Mouse (Mus musculus) gonadal fat pad, adult 2 months (tissue): ENCODE measurements around the gene C2cd4b. TPM values are rescaled to one million over a fixed set of nuclear protein-coding genes. Genes with fewer than 3 reads are reported as not detected.

Experiments
- DNase-seq: peaks from one replicate; pipeline ENCODE4 v3.0.0-alpha.2; 2012; ENCODE audit warnings: low read depth
- polyA plus RNA-seq: library from polyadenylated mRNA; depleted of rRNA; stranded (reverse); fragments of >200 nt; gene quantifications from 2 replicates; pipeline ENCODE4 v1.2.3, GENCODE M21; 2012; rRNA removed

The C2cd4b gene
- polyA plus RNA-seq, 1 experiment, result 0.26 TPM

GRCm38 (mm10) chr9:67771293-67771692, 12.1 kb downstream of the C2cd4b start:
- no peak for DNase-seq

GRCm38 (mm10) chr9:67774201-67774600, 15.0 kb downstream of the C2cd4b start:
- DNase-seq, result no peak

DNA sequence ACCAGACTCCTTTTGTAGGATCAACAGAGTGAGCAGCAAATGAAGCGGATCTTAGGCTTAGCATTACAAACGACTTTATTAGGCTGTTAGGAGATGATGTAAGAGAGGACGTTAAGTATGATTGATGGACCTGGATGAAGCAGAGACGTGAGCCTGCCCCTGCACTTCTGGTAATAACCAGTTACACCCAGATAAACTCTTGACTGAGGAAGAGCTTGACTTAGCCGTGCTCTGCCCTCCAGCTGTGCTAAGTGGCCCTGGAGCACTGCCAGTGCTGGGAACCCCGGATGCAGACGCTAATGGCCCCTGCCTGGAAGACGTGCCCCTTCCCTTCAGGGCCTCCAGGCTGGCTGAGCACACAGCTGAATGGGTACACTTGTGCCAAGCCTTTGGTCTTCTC, 19.3 kb downstream of the C2cd4b start:
- DNase-seq, result no peak

GRCm38 (mm10) chr9:67782786-67783185, 23.5 kb downstream of the C2cd4b start:
- no peak for DNase-seq

GRCm38 (mm10) chr9:67783464-67783863, 24.2 kb downstream of the C2cd4b start:
- no peak for DNase-seq

- DNase-seq, result no peak
These were observed 24.7 kb downstream of the C2cd4b start for GRCm38 (mm10) chr9:67783925-67784324.

DNA sequence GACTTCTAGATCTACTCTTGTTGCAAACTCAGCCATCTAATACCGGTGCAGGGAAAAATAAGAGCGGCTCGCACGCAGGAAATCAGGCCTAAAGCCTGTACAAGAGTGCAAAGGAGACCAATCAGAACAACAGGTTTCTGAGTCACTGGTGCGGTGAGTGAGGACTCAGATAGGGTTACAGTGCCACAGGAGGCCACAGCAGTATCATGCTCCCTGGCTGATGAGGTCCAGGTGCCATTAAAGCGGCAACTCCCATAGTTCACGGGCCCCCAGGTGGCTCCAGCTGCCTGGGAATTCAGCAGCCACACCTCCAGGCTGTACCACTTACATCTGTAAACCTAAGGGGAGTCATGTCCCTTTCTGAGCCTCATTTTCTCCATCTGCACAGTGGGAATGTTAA, 27.1 kb downstream of the C2cd4b start:
- no peak for DNase-seq

- no peak for DNase-seq
These were observed 28.4 kb downstream of the C2cd4b start for GRCm38 (mm10) chr9:67787671-67788070.

DNA sequence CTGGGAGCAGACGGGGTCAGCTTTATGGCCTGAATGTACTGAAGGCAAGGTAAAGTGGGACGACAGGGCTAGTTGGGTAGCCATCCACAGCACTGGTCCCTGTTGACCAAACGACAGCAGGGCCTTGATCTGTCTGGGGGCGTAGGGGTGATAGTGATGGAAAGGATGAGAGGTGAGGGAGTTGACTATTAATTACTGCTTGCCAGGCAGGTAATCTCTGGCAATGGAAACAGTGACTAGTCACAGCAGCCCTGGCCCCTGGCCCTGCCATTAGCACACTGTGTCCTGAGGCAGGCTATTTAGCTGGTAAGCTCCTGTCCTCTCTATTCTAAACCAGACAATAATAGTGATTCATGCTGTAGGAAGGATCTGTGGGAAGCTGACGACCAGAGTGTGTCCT, 33.2 kb downstream of the C2cd4b start:
- no peak for DNase-seq

DNA sequence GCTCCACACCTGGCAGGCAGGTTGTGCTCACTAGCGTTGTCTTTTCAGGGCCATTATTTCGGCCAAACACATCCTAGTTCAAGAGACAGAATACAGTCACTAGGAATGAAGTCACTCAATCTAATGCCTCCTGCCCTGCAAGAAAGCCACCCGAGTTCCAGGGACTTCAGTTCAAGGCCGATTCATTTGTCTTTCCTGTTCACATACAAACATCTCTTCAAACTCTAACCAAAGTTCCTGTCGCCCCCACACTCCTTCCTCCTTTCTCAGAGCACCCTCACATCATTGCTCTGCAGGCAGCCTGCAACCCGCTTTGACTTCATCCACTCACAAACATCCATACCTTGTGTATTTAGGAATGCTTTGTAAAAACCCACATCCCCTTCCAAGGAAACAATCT, 34.3 kb downstream of the C2cd4b start:
- no peak for DNase-seq

DNA sequence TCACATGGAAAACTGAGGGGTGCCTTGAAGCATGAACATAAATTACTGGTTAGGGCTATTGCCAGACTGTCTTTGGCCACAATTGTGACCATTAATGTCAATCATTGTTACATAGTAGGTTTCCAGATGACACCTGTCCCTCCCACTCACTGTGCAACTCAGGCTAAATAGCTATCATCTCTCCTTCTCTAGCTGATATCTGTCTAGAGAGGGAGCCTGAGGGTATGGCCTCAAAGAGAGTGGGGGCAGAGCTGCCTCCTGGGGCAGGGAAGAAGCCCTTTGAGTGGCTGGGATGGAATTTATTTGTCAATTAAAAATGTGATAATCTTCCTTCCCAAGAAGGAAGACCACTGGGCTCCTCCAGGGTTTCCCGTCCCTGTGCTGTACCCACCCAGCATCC, 35.0 kb downstream of the C2cd4b start:
- no peak for DNase-seq

GRCm38 (mm10) chr9:67794668-67795067, 35.4 kb downstream of the C2cd4b start:
- no peak for DNase-seq

- no peak for DNase-seq
These were observed 36.0 kb downstream of the C2cd4b start for GRCm38 (mm10) chr9:67795205-67795675.

DNA sequence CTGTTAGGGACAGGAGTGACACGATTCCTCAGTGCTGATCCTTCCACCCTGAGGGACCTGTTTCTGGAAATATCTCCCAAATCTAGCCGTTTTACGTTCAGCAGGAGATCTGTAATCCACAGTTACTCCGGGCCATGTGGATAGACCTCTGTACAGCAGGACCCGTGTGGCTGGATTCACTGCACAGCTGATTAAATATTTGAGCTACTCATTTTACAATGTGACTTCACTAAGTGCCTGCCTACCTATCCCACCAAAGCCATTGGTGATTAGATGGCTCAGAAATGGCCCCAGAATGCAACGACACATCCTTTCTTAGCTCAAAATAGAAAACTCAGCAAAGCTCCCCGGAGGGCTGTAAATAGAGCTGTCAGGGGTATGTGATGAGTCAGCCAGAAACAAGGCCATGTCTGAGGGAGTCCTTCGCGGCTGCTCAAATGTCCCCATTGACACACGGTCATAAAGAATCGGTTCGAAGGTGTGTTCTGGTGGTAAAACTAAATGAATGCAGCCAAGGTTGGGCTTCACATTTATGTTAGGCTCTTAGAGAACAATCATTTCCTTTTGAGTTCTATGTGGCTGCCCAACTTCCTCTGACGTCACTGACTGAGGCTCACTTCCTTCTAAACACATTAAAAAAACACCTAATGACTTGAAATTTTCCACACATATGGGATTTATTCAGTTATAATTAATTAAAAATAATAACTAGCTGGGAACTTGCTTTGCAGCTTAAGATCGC, 40.0 kb downstream of the C2cd4b start:
- DNase-seq, result no peak

DNA sequence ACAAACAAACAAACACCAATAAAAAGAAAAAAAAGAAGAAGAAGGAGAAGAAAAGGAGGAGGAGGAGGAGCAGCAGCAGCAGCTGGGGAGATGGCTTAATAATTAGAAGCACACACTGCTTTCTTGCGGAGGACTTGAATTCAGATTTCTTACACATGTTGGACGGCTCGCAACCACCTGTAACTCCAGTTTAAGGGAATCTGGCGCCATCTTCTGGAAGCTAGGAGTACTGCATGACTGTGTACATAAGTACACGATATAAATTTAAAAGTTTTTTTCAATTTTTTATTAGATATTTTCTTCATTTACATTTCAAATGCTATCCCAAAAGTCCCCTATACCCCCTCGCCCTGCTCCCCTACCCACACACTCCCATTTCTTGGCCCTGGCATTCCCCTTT, 43.0 kb downstream of the C2cd4b start:
- no peak for DNase-seq

- no peak for DNase-seq
These were observed 47.8 kb downstream of the C2cd4b start for GRCm38 (mm10) chr9:67807000-67807399.

DNA sequence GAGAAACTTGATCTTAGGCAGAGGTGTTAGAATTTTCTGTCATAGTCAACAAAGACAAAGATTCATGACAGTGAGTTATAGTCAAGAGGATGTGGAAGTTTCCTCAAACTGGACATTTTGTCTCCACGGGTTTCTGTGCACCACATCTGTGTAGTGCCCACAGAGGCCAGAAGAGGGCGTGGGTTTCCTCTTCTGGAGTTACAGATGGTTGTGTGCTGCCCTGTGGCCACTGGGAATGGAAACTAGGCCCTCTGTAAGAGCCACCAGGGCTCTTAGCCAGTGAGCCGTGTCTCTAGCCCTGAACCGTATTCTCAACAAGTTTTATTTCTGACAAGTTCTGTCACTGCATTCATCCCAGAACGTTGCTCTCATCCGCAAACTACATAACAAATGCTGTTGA, 51.3 kb downstream of the C2cd4b start:
- no peak for DNase-seq

Other genes with a start within 250 kb of the C2cd4b start
- 29.3 and 36.0 TPM in 2 replicates for gene Tln2, start 199.7 kb upstream of the C2cd4b start, polyA plus RNA-seq
- 0.25 TPM in 1 of 2 replicates, not detected in the other for gene C2cd4a, start 72.9 kb downstream of the C2cd4b start, polyA plus RNA-seq
- gene Vps13c, start 81.0 kb downstream of the C2cd4b start, polyA plus RNA-seq, result 9.2 and 10.2 TPM in 2 replicates